Comparison of ENCODE assay signal across 29 mouse cellular contexts in the genomic region with DNA sequence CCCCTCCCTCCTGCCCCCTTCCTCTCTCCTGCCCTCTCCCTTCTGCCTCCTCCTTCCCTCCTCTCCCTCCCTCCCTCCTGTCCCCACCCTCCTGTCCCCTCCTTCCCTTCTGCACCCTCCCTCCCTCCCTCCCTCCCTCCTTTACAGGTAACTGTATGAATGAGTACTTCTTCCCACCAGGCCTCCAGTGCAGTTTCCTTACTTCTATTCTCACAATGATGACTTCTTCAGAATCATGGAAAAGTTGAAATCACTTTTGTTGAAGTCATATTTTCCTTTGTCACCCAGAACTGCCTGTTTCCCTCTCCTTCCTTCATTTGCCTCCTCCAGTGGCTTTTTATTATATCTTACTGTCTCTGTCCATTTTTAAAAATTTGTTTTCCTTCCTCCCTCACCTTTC. TPM values are rescaled to one million over a fixed set of nuclear protein-coding genes. Genes with fewer than 3 reads are reported as not detected.
"Had no signal": no experiment of that assay in that cellular context is flagged by ENCODE, and none has a peak within 500 bp of the region (broad histone marks: within the 10 kb centered on the region; RNA-seq: fewer than 3 reads in every experiment).

No protein-coding gene starts in this region.

- H3K27me3 ChIP-seq: intestine, embryonic 15.5 days; limb, embryonic 13.5 days; liver, embryonic 13.5 days; megakaryocyte, embryonic 14.5 days; midbrain, embryonic 15.5 days had no signal

- H3K36me3 ChIP-seq: intestine, embryonic 15.5 days; limb, embryonic 10.5 days; limb, embryonic 13.5 days; midbrain, embryonic 15.5 days had no signal

- H3K4me2 ChIP-seq: intestine, embryonic 15.5 days; limb, embryonic 13.5 days; liver, embryonic 13.5 days; midbrain, embryonic 11.5 days; midbrain, embryonic 15.5 days had no signal

- H3K9me3 ChIP-seq: intestine, embryonic 15.5 days; limb, embryonic 10.5 days; limb, embryonic 13.5 days; midbrain, embryonic 15.5 days had no signal

- ATAC-seq: midbrain, embryonic 15.5 days had no signal

- H3K4me3 ChIP-seq: intestine, embryonic 15.5 days; layer of hippocampus, adult 2 months; limb, embryonic 10.5 days; limb, embryonic 13.5 days; liver, embryonic 13.5 days; megakaryocyte, embryonic 14.5 days; midbrain, embryonic 15.5 days had no signal

- DNase-seq: kidney, adult 11 months; kidney, postnatal 25 days; layer of hippocampus, adult 9-11 months; liver; liver, embryonic 13.5 days; lung, adult 2 months; lung, postnatal 36 days; right cerebral cortex, adult 18-20 months; right cerebral cortex, postnatal 14 days; right cerebral cortex, postnatal 4 days; thymus, adult 2 months; thymus, postnatal 14 days; thymus, postnatal 4 days had no signal

- H3K9ac ChIP-seq: intestine, embryonic 15.5 days; limb, embryonic 13.5 days; liver, embryonic 13.5 days; midbrain, embryonic 15.5 days had no signal

- H3K27ac ChIP-seq: intestine, embryonic 15.5 days; layer of hippocampus, adult 2 months; limb, embryonic 10.5 days; limb, embryonic 13.5 days; liver, embryonic 13.5 days; midbrain, embryonic 15.5 days; stomach, postnatal 0 days had no signal

- H3K4me1 ChIP-seq: intestine, embryonic 15.5 days; limb, embryonic 10.5 days; limb, embryonic 13.5 days; liver, embryonic 13.5 days; megakaryocyte, embryonic 14.5 days; midbrain, embryonic 15.5 days had no signal

RNA-seq across cellular contexts. Expression of a gene that starts 16.1 kb away (rescaled TPM):
- total RNA-seq: layer of hippocampus, adult 2 months; layer of hippocampus, postnatal 25 days; left cerebral cortex, adult 18-20 months; left cerebral cortex, postnatal 25 days had no signal
- polyA plus RNA-seq: intestine, embryonic 15.5 days; large intestine, adult 2 months; limb, embryonic 10.5 days; limb, embryonic 13.5 days; lung, adult 2 months; lung, embryonic 16.5 days; midbrain, embryonic 11.5 days; neural tube, embryonic 14.5 days; stomach, embryonic 14.5 days; stomach, postnatal 0 days; thymus, adult 2 months had no signal

RNA-seq across cellular contexts. Expression of a gene that starts 25.4 kb away (rescaled TPM):
- total RNA-seq: layer of hippocampus, adult 2 months; layer of hippocampus, postnatal 25 days; left cerebral cortex, adult 18-20 months; left cerebral cortex, postnatal 25 days had no signal
- polyA plus RNA-seq: intestine, embryonic 15.5 days; large intestine, adult 2 months; limb, embryonic 10.5 days; limb, embryonic 13.5 days; liver, embryonic 16.5 days; lung, adult 2 months; lung, embryonic 16.5 days; midbrain, embryonic 11.5 days; midbrain, embryonic 15.5 days; neural tube, embryonic 14.5 days; stomach, embryonic 14.5 days; stomach, postnatal 0 days had no signal
